Mouse (Mus musculus): ENCODE results near the gene Zdhhc3.
A peak's percentile ranks its signal among the peaks of the same experiment; 100 is the strongest.

Zdhhc3 gene

GRCm38 (mm10) chr9:123112805-123113521 lies at the start of gene Zdhhc3, which contains the start of gene Exosc7:
Gene Zdhhc3, minus strand, starts transcription at chr9:123113205.
Gene Exosc7, plus strand, starts transcription at chr9:123113215.
- DNase-seq (ENCODE audit: low read depth) = peak; percentile 77

GRCm38 (mm10) chr9:123161792-123162191 lies 48.8 kb upstream of the Zdhhc3 start:
- DNase-seq (ENCODE audit: low read depth) = no peak

- DNase-seq (ENCODE audit: low read depth) = peak; percentile 72
Measured at GRCm38 (mm10) chr9:123159330-123159729, 46.3 kb upstream of the Zdhhc3 start.

- peak; percentile 45 for DNase-seq (ENCODE audit: low read depth)
Measured at GRCm38 (mm10) chr9:123158125-123158836, 45.3 kb upstream of the Zdhhc3 start.

GRCm38 (mm10) chr9:123157699-123158098 lies 44.7 kb upstream of the Zdhhc3 start:
- no peak for DNase-seq (ENCODE audit: low read depth)

GRCm38 (mm10) chr9:123156910-123157361 lies 43.9 kb upstream of the Zdhhc3 start:
- no peak for DNase-seq (ENCODE audit: low read depth)

- no peak for DNase-seq (ENCODE audit: low read depth)
Measured at GRCm38 (mm10) chr9:123153121-123153520, 40.1 kb upstream of the Zdhhc3 start.

- no peak for DNase-seq (ENCODE audit: low read depth)
Measured at GRCm38 (mm10) chr9:123152026-123152425, 39.0 kb upstream of the Zdhhc3 start.

- DNase-seq (ENCODE audit: low read depth) = no peak
Measured at GRCm38 (mm10) chr9:123151561-123151960, 38.6 kb upstream of the Zdhhc3 start.

- DNase-seq (ENCODE audit: low read depth) = no peak
Measured at GRCm38 (mm10) chr9:123150241-123151020, 37.4 kb upstream of the Zdhhc3 start, which contains the start of gene Clec3b. Gene Clec3b, plus strand, starts transcription at chr9:123150946.

GRCm38 (mm10) chr9:123148430-123148829 lies 35.4 kb upstream of the Zdhhc3 start:
- no peak for DNase-seq (ENCODE audit: low read depth)

GRCm38 (mm10) chr9:123139887-123140614 lies 27.0 kb upstream of the Zdhhc3 start:
- no peak for DNase-seq (ENCODE audit: low read depth)

- DNase-seq (ENCODE audit: low read depth) = no peak
Measured at GRCm38 (mm10) chr9:123138891-123139474, 26.0 kb upstream of the Zdhhc3 start.

GRCm38 (mm10) chr9:123136953-123137682 lies 24.1 kb upstream of the Zdhhc3 start:
- no peak for DNase-seq (ENCODE audit: low read depth)

GRCm38 (mm10) chr9:123132994-123133393 lies 20.0 kb upstream of the Zdhhc3 start:
- no peak for DNase-seq (ENCODE audit: low read depth)

- no peak for DNase-seq (ENCODE audit: low read depth)
Measured at GRCm38 (mm10) chr9:123127663-123128062, 14.7 kb upstream of the Zdhhc3 start.

GRCm38 (mm10) chr9:123124413-123124981 lies 11.5 kb upstream of the Zdhhc3 start:
- DNase-seq (ENCODE audit: low read depth) = no peak

- no peak for DNase-seq (ENCODE audit: low read depth)
Measured at GRCm38 (mm10) chr9:123123571-123124412, 10.8 kb upstream of the Zdhhc3 start.

GRCm38 (mm10) chr9:123123017-123123416 lies 10.0 kb upstream of the Zdhhc3 start:
- no peak for DNase-seq (ENCODE audit: low read depth)

All from c-Kit-positive CD71-negative TER-119-negative erythroid progenitor cells, embryonic 14.5 days (primary cell).